Comparison of ENCODE assay signal across 8 mouse cellular contexts in genomic region chr8:88627265-88627991, GRCm38 (mm10). TPM values are rescaled to one million over a fixed set of nuclear protein-coding genes. Genes with fewer than 3 reads are reported as not detected.
DNase-seq lines count a peak whose midpoint lies in the region; ATAC-seq lines count a peak whose summit lies in the region.

No protein-coding gene starts in this region.

- ATAC-seq in intestine, embryonic 14.5 days (replicated peaks; ENCODE audit: low FRiP score, low TSS enrichment, low read depth): peak; percentile 80

- peak overlapping the region; percentile 39 for H3K4me3 ChIP-seq in intestine, embryonic 14.5 days (ENCODE audit: low read depth, low read length)

- under 1% methylated on average over 105 of the region's 105 CpGs for WGBS in intestine, embryonic 14.5 days

- peak overlapping the region; percentile 40 for H3K9ac ChIP-seq in intestine, embryonic 14.5 days (ENCODE audit: low read length)

- no peak overlapping the region for H3K27ac ChIP-seq in intestine, embryonic 14.5 days (ENCODE audit: low read depth)

- H3K27me3 ChIP-seq in intestine, embryonic 14.5 days (replicated peaks; ENCODE audit: control insufficient read depth, insufficient read depth, low read length): peaks cover 10% of the 10 kb centered on the region; the same call in 1 of the 2 replicates

- no peaks in the 10 kb centered on the region for H3K9me3 ChIP-seq in intestine, embryonic 14.5 days (ENCODE audit: control insufficient read depth, low read length)

- intact Hi-C loops in gastrocnemius, postnatal 14 days (cut with DNase I; ENCODE audit: low total_unique reads): loop anchor here (10.0 kb wide), 1 partner anchor 363 kb away; no protein-coding TSS in a partner anchor
- intact Hi-C loops in left cerebral cortex, postnatal 10 days (cut with DNase I): loop anchor here (5.0 kb wide), 1 partner anchor 130 kb away; no protein-coding TSS in a partner anchor

- 0 out of 2 replicates have a peak, but pooled peaks cover 4% of the 10 kb centered on the region for H3K4me1 ChIP-seq in intestine, embryonic 14.5 days (replicated peaks; ENCODE audit: control insufficient read depth, insufficient read depth, low read length)

- DNase-seq in adrenal gland, postnatal 25 days: peak; percentile 79
- peak; percentile 90 for DNase-seq in embryo, embryonic 10.5 days (ENCODE audit: low spot score)
- peak; percentile 79 for DNase-seq in gastrocnemius, postnatal 14 days
- DNase-seq in intestine, embryonic 14.5 days (ENCODE audit: low spot score): peak; percentile 85
- peak; percentile 64 to 92 for DNase-seq in left cerebral cortex, postnatal 10 days (ENCODE audit: extremely low spot score in 1 of 2, low spot score in 2 of 2)
- peak; percentile 92 for DNase-seq in mesoderm, embryonic 11.5 days (ENCODE audit: low read depth, low spot score)
- peak; percentile 76 for DNase-seq in right cerebral cortex, postnatal 4 days
- DNase-seq in MN1 (ENCODE audit: low spot score): no peak

- H3K4me2 ChIP-seq in intestine, embryonic 14.5 days (ENCODE audit: low read length): peak overlapping the region; percentile 59

- H3K36me3 ChIP-seq in intestine, embryonic 14.5 days (ENCODE audit: control insufficient read depth, insufficient read depth, low read length): no peaks in the 10 kb centered on the region

RNA-seq across cellular contexts. Expression of gene Snx20, which starts 8.5 kb away (rescaled TPM):
- total RNA-seq in adrenal gland, postnatal 25 days (2021): 0.95 and 1.3 TPM in 2 replicates
- total RNA-seq in gastrocnemius, postnatal 14 days (2021): under 1 TPM; 0.23 to 0.40 TPM
- polyA plus RNA-seq in intestine, embryonic 14.5 days (2014; fragmentation: Nextera tagmentation; extraction: Ambion mirVana): 3.4 and 3.7 TPM in 2 replicates
- 1 to 10 TPM; 1.4 to 1.6 TPM for total RNA-seq in left cerebral cortex, postnatal 10 days (2021)

RNA-seq across cellular contexts. Expression of gene Nod2, which starts 19.7 kb away (rescaled TPM):
- 0.38 and 0.61 TPM in 2 replicates for total RNA-seq in adrenal gland, postnatal 25 days (2021)
- under 1 TPM; 0.66 to 0.73 TPM for total RNA-seq in gastrocnemius, postnatal 14 days (2021)
- polyA plus RNA-seq in intestine, embryonic 14.5 days (2014; fragmentation: Nextera tagmentation; extraction: Ambion mirVana): 0.12 and 0.22 TPM in 2 replicates
- under 1 TPM; 0.61 to 0.97 TPM for total RNA-seq in left cerebral cortex, postnatal 10 days (2021)
